27 mouse cellular contexts compared by ENCODE assay signal in genomic region chr2:141594811-141595210, GRCm38 (mm10).
DNase-seq lines count a peak whose midpoint lies in the region; ATAC-seq and TF ChIP-seq lines count a peak whose summit lies in the region.
"Had no signal": no experiment of that assay in that cellular context is flagged by ENCODE, and none has a peak within 500 bp of the region (broad histone marks: within the 10 kb centered on the region; RNA-seq: fewer than 3 reads in every experiment).

No protein-coding gene starts in this region.

- peak; percentile 5 for DNase-seq in adrenal gland, postnatal 14 days
- DNase-seq in adrenal gland, adult (ENCODE audit: inconsistent age in 2 of 2, low spot score in 1 of 2), result no peak
- peak; percentile 17 for DNase-seq in forebrain, postnatal 0 days
- peak; percentile 44 for DNase-seq in midbrain, postnatal 0 days (ENCODE audit: low spot score)
- DNase-seq in gastrocnemius, postnatal 25 days, result no peak
- DNase-seq in layer of hippocampus, postnatal 10 days (ENCODE audit: low spot score in 2 of 2), result no peak
- DNase-seq: adrenal gland, postnatal 25 days; embryo, embryonic 11 days; heart, postnatal 36 days; kidney, postnatal 36 days; liver, embryonic 13.5 days; lung, adult 2 months; lung, postnatal 14 days; midbrain, embryonic 14.5 days; retina, postnatal 1 day; right cerebral cortex, postnatal 25 days; spleen, adult 18-20 months had no signal

- WGBS in forebrain, postnatal 0 days, result 39% methylated on average over 4 of the region's 4 CpGs
- 42% methylated on average over 4 of the region's 4 CpGs for WGBS in forebrain, embryonic 16.5 days
- WGBS in midbrain, postnatal 0 days, result 77% methylated on average over 4 of the region's 4 CpGs
- WGBS in midbrain, embryonic 13.5 days, result 80% methylated on average over 4 of the region's 4 CpGs

- H3K27ac ChIP-seq in forebrain, postnatal 0 days (ENCODE audit: low read depth, low read length), result no peak overlapping the region
- H3K27ac ChIP-seq in forebrain, embryonic 16.5 days (ENCODE audit: low read length), result no peak overlapping the region
- no peak overlapping the region for H3K27ac ChIP-seq in midbrain, postnatal 0 days (ENCODE audit: low read depth, low read length)
- H3K27ac ChIP-seq in midbrain, embryonic 13.5 days, result no peak overlapping the region
- H3K27ac ChIP-seq: embryonic facial prominence, embryonic 13.5 days; heart, embryonic 15.5 days; kidney, embryonic 15.5 days; liver, embryonic 13.5 days; neural tube, embryonic 13.5 days had no signal

- no peaks in the 10 kb centered on the region for H3K4me1 ChIP-seq in forebrain, postnatal 0 days (ENCODE audit: insufficient read depth)
- H3K4me1 ChIP-seq in forebrain, embryonic 16.5 days (replicated peaks; ENCODE audit: control insufficient read depth, insufficient read depth, low read length), result no peaks in the 10 kb centered on the region
- H3K4me1 ChIP-seq in midbrain, postnatal 0 days (ENCODE audit: insufficient read depth, low read length), result no peaks in the 10 kb centered on the region
- H3K4me1 ChIP-seq in midbrain, embryonic 13.5 days (replicated peaks), result no peaks in the 10 kb centered on the region
- H3K4me1 ChIP-seq: embryonic facial prominence, embryonic 13.5 days; heart, embryonic 15.5 days; kidney, embryonic 15.5 days; liver, embryonic 13.5 days; neural tube, embryonic 13.5 days had no signal

- no peaks in the 10 kb centered on the region for H3K36me3 ChIP-seq in forebrain, postnatal 0 days (ENCODE audit: insufficient read depth)
- H3K36me3 ChIP-seq in forebrain, embryonic 16.5 days (ENCODE audit: control insufficient read depth, insufficient read depth), result no peaks in the 10 kb centered on the region
- H3K36me3 ChIP-seq in midbrain, postnatal 0 days (ENCODE audit: insufficient read depth, low read length), result no peaks in the 10 kb centered on the region
- no peaks in the 10 kb centered on the region for H3K36me3 ChIP-seq in midbrain, embryonic 13.5 days
- H3K36me3 ChIP-seq: embryonic facial prominence, embryonic 13.5 days; heart, embryonic 15.5 days; kidney, embryonic 15.5 days; liver, embryonic 13.5 days; neural tube, embryonic 13.5 days had no signal

- ATAC-seq in forebrain, postnatal 0 days, result no peak
- ATAC-seq in forebrain, embryonic 16.5 days, result no peak
- no peak for ATAC-seq in midbrain, postnatal 0 days (ENCODE audit: low FRiP score)
- no peak for ATAC-seq in midbrain, embryonic 13.5 days
- ATAC-seq: hindbrain, embryonic 16.5 days; intestine, embryonic 16.5 days had no signal

- no peak overlapping the region for H3K4me2 ChIP-seq in forebrain, postnatal 0 days (ENCODE audit: low read depth)
- H3K4me2 ChIP-seq in forebrain, embryonic 16.5 days (ENCODE audit: low read length), result no peak overlapping the region
- no peak overlapping the region for H3K4me2 ChIP-seq in midbrain, postnatal 0 days (ENCODE audit: low read depth, low read length, poor library complexity, severe bottlenecking)
- no peak overlapping the region for H3K4me2 ChIP-seq in midbrain, embryonic 13.5 days (replicated peaks)
- H3K4me2 ChIP-seq: embryonic facial prominence, embryonic 13.5 days; heart, embryonic 15.5 days; kidney, embryonic 15.5 days; liver, embryonic 13.5 days; neural tube, embryonic 13.5 days had no signal

- H3K4me3 ChIP-seq in forebrain, postnatal 0 days (ENCODE audit: low read depth, low read length), result no peak overlapping the region
- no peak overlapping the region for H3K4me3 ChIP-seq in forebrain, embryonic 16.5 days (replicated peaks; ENCODE audit: low read length)
- no peak overlapping the region for H3K4me3 ChIP-seq in midbrain, postnatal 0 days (ENCODE audit: low read depth, low read length)
- H3K4me3 ChIP-seq in midbrain, embryonic 13.5 days (replicated peaks), result no peak overlapping the region
- H3K4me3 ChIP-seq: embryonic facial prominence, embryonic 13.5 days; heart, embryonic 15.5 days; kidney, embryonic 15.5 days; liver, embryonic 13.5 days; myocyte; neural tube, embryonic 13.5 days had no signal

- no peak for TF ChIP-seq CTCF in forebrain, postnatal 0 days (IDR thresholded peaks at IDR 0.05; ENCODE audit: low read depth)
- no peak for TF ChIP-seq CTCF in midbrain, postnatal 0 days (IDR thresholded peaks at IDR 0.05)

- H3K27me3 ChIP-seq in forebrain, postnatal 0 days (ENCODE audit: insufficient read depth, low read length), result no peaks in the 10 kb centered on the region
- H3K27me3 ChIP-seq in forebrain, embryonic 16.5 days (replicated peaks; ENCODE audit: control insufficient read depth, insufficient read depth, low read length), result no peaks in the 10 kb centered on the region
- no peaks in the 10 kb centered on the region for H3K27me3 ChIP-seq in midbrain, postnatal 0 days (ENCODE audit: insufficient read depth, low read length)
- no peaks in the 10 kb centered on the region for H3K27me3 ChIP-seq in midbrain, embryonic 13.5 days
- H3K27me3 ChIP-seq: embryonic facial prominence, embryonic 13.5 days; heart, embryonic 15.5 days; kidney, embryonic 15.5 days; liver, embryonic 13.5 days; neural tube, embryonic 13.5 days; Patski had no signal

- H3K9me3 ChIP-seq in forebrain, postnatal 0 days (ENCODE audit: low read length), result no peaks in the 10 kb centered on the region
- no peaks in the 10 kb centered on the region for H3K9me3 ChIP-seq in forebrain, embryonic 16.5 days (ENCODE audit: control insufficient read depth, low read length)
- H3K9me3 ChIP-seq in midbrain, postnatal 0 days (ENCODE audit: low read length), result no peaks in the 10 kb centered on the region
- H3K9me3 ChIP-seq in midbrain, embryonic 13.5 days, result no peaks in the 10 kb centered on the region
- H3K9me3 ChIP-seq: embryonic facial prominence, embryonic 13.5 days; heart, embryonic 15.5 days; kidney, embryonic 15.5 days; liver, embryonic 13.5 days; neural tube, embryonic 13.5 days had no signal

- no peak overlapping the region for H3K9ac ChIP-seq in forebrain, postnatal 0 days
- no peak overlapping the region for H3K9ac ChIP-seq in forebrain, embryonic 16.5 days (replicated peaks; ENCODE audit: low read depth, low read length)
- no peak overlapping the region for H3K9ac ChIP-seq in midbrain, postnatal 0 days (replicated peaks; ENCODE audit: low read length, poor library complexity, severe bottlenecking)
- H3K9ac ChIP-seq in midbrain, embryonic 13.5 days (replicated peaks), result no peak overlapping the region
- H3K9ac ChIP-seq: embryonic facial prominence, embryonic 13.5 days; heart, embryonic 15.5 days; kidney, embryonic 15.5 days; liver, embryonic 13.5 days; neural tube, embryonic 13.5 days had no signal

Comparison
In these comparisons a context has a peak if more than half of its experiments do, and no peak if none do; other contexts are left out.
1. DNase-seq: peak in adrenal gland, postnatal 14 days (single experiment), forebrain, postnatal 0 days (single experiment) and midbrain, postnatal 0 days (single experiment); none in adrenal gland, adult (0 of 2), gastrocnemius, postnatal 25 days (single experiment) and layer of hippocampus, postnatal 10 days (0 of 2).